Mouse (Mus musculus): ENCODE data around the gene Coq7.

Coq7 gene

DNA sequence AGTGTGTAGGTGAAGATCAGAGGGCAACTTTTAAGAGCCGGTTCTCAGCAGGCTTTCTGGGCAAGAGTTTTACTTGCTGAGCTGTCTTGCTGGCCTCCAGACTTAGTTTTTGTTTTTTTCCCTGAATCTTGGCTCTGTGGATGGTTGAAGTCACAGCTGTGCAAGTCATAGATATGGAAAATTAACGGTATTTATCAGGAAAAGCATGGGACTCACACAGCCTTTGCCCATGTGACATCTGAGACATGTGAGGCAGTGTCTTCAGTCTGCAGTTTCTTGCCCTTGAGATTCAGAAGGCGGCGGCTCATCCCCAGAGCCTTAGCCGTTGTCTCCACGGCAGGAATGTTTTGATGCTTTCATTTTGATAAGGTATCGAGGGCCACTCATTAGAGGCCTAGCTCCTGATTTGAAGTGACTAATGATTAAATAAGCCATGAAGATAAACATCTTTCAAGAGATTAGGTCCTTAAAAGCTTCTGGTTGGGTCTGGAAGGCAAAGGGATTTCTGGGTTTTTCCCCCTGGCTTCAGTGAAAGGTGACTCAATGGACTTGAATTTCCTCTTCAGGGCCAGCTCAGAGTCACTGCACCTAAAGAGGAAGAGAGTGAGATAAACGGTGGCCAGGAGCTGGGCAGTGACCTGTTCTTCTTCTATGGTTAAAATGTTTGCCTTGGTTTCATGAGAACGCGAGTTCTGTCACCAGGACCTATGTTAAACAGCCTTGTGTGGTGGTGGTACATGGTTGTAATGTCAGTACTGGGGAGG lies 51.9 kb downstream of the Coq7 start:
- ChIA-PET POLR2A (interaction anchor here in 1 of 4 experiments (1.3 to 1.6 kb wide), 2 partner anchors 32 to 46 kb away, joined by 3 read pairs; no protein-coding TSS in a partner anchor), CTCF (interaction anchor here in 2 of 4 experiments (0.6 to 1.3 kb wide), 3 partner anchors 8 to 183 kb away, joined by 3 read pairs; no protein-coding TSS in a partner anchor)

DNA sequence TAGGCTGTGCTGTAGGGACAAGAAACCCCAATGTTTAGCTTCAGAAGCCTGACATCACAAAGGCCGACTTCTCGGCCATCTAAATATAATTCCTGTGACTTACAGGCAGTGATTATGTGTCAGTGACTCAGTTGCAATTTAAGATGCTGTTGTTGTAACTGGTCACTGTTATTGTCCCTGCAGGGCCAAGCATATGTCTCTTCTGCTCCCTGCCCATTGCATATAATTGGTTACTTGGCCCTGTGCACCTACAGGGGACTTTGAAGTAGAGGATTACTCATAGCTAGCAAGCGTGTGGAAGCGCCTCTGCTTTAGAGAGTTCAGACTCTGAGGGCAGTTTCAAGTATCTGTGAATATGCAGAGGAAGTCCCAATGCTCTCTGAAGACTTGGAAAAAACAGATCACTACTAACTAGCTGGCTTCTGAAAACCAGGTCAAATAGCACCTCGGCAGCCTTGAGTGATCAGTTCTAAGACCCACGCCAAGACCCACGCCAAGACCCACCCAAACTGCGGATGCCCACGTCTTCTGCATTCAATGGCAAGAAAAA lies 52.9 kb downstream of the Coq7 start:
- CTCF ChIA-PET: interaction anchor here in 2 of 4 experiments (0.6 to 1.3 kb wide), 4 partner anchors 9 to 182 kb away, joined by 3 read pairs; no protein-coding TSS in a partner anchor
- POLR2A ChIA-PET: interaction anchor here in 1 of 4 experiments (1.3 to 1.6 kb wide), 3 partner anchors 9 to 45 kb away, joined by 3 read pairs; no protein-coding TSS in a partner anchor

DNA sequence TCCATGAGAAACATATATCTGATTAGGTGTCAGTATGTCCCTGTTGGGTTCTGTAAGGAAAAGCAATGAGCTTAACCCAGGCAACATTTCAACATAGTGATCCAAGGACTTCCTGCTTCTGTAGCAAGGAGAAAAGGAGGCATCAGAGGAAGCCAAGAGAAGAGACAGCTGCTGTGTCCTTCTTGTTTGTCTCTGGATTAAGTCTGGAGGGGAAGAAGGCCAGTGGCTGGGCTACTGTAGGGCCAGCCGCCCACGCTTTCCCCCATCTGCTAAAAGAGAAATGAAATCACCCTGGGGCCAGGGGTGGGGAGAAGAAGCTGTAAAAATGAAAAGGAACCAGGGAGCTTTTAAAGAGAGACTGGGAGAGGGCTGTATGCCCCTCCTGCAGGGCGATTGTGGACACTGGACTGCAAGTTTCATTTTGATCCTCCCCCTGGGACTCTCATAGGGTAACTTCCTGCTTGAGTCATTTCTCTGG lies 54.3 kb downstream of the Coq7 start:
- POLR2A ChIA-PET: interaction anchor here in 2 of 4 experiments (1.0 to 1.4 kb wide), 5 partner anchors 9 to 339 kb away, joined by 3 to 4 read pairs (median 3); no protein-coding TSS in a partner anchor
- CTCF ChIA-PET: interaction anchor here in 3 of 4 experiments (0.6 to 1.1 kb wide), 3 partner anchors 17 to 42 kb away, joined by 3 to 4 read pairs (median 3); no protein-coding TSS in a partner anchor

DNA sequence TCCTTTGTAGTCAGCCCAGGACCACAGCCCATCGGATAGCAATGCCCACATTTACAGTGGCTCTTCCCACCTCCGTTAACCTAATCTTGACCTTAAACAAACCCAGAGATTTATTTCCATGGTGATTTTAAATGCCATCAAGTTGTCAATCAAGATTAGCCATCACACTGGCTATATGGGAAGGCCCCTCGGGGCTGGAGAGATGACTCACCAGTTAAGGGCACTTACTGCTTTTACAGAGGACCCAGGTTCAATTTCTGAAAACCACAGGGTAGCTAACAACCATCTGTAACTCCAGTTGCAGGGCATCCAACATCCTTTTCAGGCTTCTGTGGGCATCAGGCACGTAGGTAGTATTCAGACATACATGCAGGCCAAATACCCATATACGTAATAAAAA lies 56.7 kb downstream of the Coq7 start:
- ChIA-PET CTCF (interaction anchor here in 1 of 4 experiments (0.5 kb wide), 1 partner anchor 40 kb away, joined by 21 read pairs; no protein-coding TSS in a partner anchor), POLR2A (no interaction called here)

DNA sequence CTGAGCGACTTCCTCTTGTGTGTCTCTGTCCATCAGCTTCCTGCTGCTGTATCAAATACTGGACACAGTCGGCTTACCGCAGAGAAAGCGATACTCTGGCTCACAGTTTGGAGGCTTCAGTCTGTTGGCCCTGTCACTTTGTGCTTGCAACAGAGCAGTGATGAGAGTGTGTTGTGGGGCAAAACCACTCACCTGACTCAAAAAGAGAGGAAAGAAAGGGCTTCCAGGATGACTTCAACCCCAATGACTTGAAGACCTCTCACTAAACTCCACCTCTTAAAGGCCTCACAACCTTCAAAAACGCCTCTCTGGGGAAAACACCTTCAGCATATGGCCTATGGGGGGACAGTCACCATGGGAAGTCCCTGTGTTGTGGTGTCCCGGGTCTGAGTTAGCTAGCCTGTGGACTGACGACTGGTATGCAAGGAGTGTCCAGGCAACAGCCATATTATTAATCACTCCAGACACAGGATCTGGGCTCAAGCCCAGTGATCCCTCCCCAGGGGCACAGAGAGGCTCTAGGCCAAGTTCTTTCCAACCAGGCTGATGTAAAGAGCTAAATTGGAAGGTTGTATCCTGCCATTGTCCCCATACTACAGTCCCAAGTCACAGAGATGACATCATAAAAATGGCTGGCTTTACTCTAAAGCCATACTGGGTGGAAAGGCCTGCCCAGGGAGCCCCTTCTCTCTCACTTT lies 58.0 kb downstream of the Coq7 start:
- POLR2A ChIA-PET: interaction anchor here in 1 of 4 experiments (0.6 kb wide), 1 partner anchor 32 kb away, joined by 3 read pairs; no protein-coding TSS in a partner anchor
- CTCF ChIA-PET: interaction anchor here in 1 of 4 experiments (0.6 kb wide), 1 partner anchor 20 kb away, joined by 9 read pairs; no protein-coding TSS in a partner anchor

DNA sequence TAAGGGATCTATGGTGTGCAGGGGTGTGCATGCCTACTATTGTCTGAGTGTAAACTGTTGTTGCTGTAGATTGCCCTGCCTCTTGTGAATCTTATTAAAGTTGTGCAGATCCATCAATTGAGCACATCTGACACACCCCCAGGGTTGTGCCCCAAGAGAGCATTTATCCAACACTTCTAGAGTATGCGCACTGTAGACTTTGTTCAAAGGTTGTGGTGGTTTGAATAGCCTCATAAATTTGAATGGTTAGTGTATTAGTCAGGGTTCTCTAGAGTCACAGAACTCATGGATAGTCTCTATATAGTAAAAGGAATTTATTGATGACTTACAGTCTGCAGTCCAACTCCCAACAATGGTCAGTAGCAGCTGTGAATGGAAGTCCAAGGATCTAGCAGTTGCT lies 60.3 kb downstream of the Coq7 start:
- POLR2A ChIA-PET: no interaction called here

DNA sequence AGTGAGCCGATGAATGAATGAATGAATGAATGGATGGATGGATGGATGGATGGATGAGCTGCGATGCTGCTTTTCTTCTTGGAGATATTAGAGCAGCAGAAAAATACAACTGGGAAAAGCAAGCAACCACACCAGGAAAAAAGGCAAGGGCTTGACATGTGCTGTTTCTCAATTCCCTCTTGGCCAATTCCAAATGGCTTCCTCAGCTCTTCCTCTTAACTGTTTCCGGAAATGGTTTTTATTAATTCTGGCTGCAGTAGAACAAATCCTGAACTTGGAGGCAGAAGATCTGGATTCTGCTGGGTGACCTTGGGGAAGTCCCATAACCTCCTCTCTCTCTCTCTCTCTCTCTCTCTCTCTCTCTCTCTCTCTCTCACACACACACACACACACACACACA lies 65.1 kb downstream of the Coq7 start:
- ChIA-PET POLR2A (no interaction called here), CTCF (interaction anchor here in 1 of 4 experiments (0.5 kb wide), 1 partner anchor 106 kb away, joined by 3 read pairs; no protein-coding TSS in a partner anchor)

More for the DNA sequence above, 60.3 kb downstream of the Coq7 start:
- CTCF ChIA-PET: no interaction called here

DNA sequence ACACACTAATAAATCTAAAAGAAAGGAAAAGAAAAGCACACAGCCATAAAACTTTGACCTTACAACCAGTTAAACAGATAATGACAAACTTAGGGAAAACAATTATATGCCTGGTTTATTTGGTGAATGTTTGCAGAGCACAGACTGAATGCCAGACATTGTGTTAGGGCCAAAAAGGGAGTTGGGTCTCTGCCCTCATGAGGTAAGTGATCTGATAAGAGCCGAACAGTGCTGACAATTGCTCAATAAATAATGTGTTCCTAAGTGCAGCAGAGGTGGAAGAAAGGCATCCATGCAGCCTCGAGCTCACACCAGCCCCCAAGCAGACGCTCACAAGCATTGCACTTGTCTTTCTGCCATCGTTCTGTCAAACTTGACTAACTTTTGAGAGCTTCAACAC lies 68.7 kb downstream of the Coq7 start:
- ChIA-PET CTCF (no interaction called here), POLR2A (no interaction called here)

DNA sequence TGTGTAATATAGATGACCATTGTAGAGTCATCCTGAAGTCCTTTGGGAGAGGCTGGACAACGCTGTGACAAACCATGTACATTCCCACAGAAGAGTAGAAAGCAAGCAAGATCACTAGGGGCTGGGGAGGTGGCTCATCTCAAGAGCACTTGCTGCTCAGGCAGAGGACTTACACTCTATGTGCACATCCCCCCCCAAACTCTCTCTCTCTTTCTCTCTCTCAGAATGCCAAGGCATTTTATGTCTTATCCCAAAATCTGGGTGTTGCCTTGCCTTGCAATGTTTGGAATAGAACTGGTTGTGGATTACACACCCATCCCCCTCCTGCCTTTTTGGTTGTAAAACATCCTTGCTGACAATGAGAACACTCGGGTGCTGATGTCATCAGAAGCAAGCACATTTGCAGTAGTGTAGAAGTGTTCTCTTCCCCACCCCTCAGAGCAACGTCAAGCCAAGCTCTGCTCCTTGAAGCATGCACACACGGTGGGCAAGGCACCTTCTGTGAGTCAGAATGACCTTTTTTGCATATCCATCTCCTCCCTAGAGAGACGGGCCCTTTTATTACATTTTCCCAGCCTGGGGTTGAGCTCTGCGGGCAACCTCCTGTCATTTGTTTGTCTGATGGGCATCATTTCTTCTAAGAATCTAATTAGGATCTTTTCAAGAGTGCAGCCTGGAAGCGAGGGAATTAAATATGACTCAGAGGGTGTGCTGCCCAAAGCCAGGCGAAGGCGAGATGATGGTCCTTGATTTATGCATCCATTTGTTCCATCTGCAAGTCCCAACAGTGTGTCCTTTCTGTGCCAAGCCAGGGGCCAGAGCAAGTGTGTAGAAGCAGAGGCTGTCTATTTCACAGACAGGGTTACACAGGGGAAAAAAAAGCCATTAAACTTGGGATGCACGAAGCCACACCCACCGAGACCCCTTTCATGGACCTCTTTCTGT lies 70.1 kb downstream of the Coq7 start:
- ChIA-PET POLR2A (no interaction called here), CTCF (no interaction called here)

DNA sequence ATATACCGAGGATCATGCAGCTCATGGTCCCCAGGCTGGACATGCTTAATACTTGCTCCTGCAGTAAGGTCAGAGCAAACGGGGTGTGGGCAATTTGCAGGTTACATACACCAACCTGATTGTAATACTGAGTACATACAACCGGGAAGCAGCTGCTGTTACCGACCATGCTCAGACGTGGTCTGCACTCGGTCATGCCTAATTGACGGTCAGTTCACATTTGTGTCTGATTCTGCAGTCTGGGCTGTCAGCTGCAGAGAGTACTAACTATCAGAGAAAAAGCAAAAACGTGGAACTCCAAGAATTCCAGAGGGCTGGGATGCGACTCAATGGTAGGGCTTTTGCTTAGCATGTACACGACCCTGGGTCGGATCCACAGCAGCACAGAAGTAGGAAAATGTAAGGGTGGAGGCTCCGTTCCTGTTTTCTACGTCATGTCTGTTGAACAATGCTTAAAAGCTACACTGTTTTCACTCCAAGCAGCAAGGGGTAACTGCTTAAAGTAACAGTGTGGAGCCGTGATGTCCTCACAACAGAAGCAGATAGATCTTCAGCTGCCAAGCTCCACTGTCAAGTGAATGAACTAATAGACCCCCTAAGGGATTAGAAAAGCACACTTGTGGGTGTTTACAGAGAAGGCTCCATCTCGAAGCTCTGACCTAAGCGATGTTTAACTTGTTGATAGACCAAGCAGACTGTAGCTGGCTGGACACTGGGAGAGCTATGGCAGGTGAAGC lies 71.6 kb downstream of the Coq7 start:
- CTCF ChIA-PET: interaction anchor here in 2 of 4 experiments (0.6 to 1.7 kb wide), 4 partner anchors 13 to 157 kb away, joined by 3 to 11 read pairs (median 4); no protein-coding TSS in a partner anchor
- POLR2A ChIA-PET: interaction anchor here in 3 of 4 experiments (0.5 to 1.3 kb wide), 3 partner anchors 12 to 332 kb away, joined by 3 to 4 read pairs (median 4); no protein-coding TSS in a partner anchor

Measured in embryonic stem cell, embryonic (primary cell).